Mouse (Mus musculus) G1E (cell line): ENCODE results near the gene Scgb1b18.
"Not testable (repeated sequence)": the region's sequence is repeated elsewhere in the genome, so short reads cannot be mapped to it uniquely, and the experiment has no call there.

Experiments used
- CTCF ChIP-seq: IDR thresholded peaks from 2 replicates; pipeline ENCODE4 v1.5.1; 2012; ENCODE audit warnings: low read depth, low read length, inconsistent platforms, mixed read lengths
- GATA1 ChIP-seq: IDR thresholded peaks from 2 replicates; pipeline ENCODE4 v1.6.1; 2012; ENCODE audit warnings: borderline replicate concordance, low read length, inconsistent platforms, mixed read lengths
- TAL1 ChIP-seq: conservative IDR thresholded peaks from 2 replicates; pipeline ENCODE4 v1.6.1; 2012; ENCODE audit warnings: low read depth, low read length, inconsistent platforms, mixed read lengths

DNA sequence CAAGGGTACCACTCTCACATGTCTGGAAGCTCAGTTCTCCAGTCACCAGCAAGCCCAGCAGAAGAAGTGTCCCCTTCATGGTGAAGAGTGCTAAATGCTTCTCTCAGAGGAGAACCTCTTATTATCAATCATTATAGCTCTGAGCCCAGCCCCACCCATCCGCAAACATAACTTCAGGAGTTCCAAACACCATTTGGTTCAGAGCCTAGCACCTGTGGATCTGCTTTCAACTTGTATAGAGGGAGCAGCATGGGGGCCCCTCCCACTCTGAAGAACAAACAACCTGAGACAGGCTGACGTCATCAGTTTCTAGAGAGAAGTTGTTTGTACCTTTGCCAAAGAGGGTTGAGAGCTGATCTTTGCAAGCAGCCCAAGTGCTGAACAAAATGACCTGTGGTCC lies 11.6 kb upstream of the Scgb1b18 start, which contains the start of gene Scgb2b18:
- TF ChIP-seq CTCF, GATA1, TAL1: not testable (repeated sequence)
